Mouse (Mus musculus) liver, embryonic 16.5 days (tissue): ENCODE data around the gene Timm9. TPM values are rescaled to one million over a fixed set of nuclear protein-coding genes. Genes with fewer than 3 reads are reported as not detected.

Source experiments
- ATAC-seq: fragments of 200-750 bp; cut with Nextera tagmentation; 2 replicates; pipeline ENCODE4 v1.8.0; 2017; ENCODE audit warnings: low read depth, mild to moderate bottlenecking, moderate number of reproducible peaks, moderate library complexity
- H3K27ac ChIP-seq: fragments of 300-500 bp; sonication (generic); 2 replicates; pipeline ENCODE4 v1.5.1; 2014; ENCODE audit warnings: mild to moderate bottlenecking, low read length
- H3K27me3 ChIP-seq: fragments of 300-500 bp; sonication (generic); 2 replicates; pipeline ENCODE4 v1.6.1; 2014; ENCODE audit warnings: low read depth, low read length, mixed read lengths; ENCODE audit not compliant: control insufficient read depth, insufficient read depth
- H3K36me3 ChIP-seq: fragments of 300-500 bp; sonication (generic); 2 replicates; pipeline ENCODE4 v1.6.1; 2014; ENCODE audit warnings: mild to moderate bottlenecking; ENCODE audit not compliant: control insufficient read depth, insufficient read depth
- H3K4me1 ChIP-seq: fragments of 300-500 bp; sonication (generic); 2 replicates; pipeline ENCODE4 v1.6.1; 2014; ENCODE audit warnings: low read depth, low read length, mixed read lengths; ENCODE audit not compliant: control insufficient read depth
- H3K4me2 ChIP-seq: fragments of 300-500 bp; sonication (generic); 2 replicates; pipeline ENCODE4 v1.6.1; 2014; ENCODE audit warnings: low read depth, low read length, mixed read lengths
- H3K4me3 ChIP-seq: fragments of 300-500 bp; sonication (generic); 2 replicates; pipeline ENCODE4 v1.5.1; 2014; ENCODE audit warnings: low read depth, mild to moderate bottlenecking, low read length
- H3K9ac ChIP-seq: fragments of 300-500 bp; sonication (generic); 2 replicates; pipeline ENCODE4 v1.6.1; 2014; ENCODE audit warnings: low read depth, low read length
- H3K9me3 ChIP-seq: fragments of 300-500 bp; sonication (generic); replicated peaks from 2 replicates; pipeline ENCODE4 v1.6.1; 2016; ENCODE audit warnings: low read length; ENCODE audit not compliant: control insufficient read depth
- WGBS: fragments of 180-500 bp; shearing (Covaris S2); extraction: QIAGEN DNeasy Blood & Tissue Kit; methylation state at CpG from one replicate; pipeline ENCODE4 v1.1.7; 2014; ENCODE audit not compliant: insufficient replicate concordance; 5-methylcytosine and 5-hydroxymethylcytosine counted together
- polyA plus RNA-seq: library from polyadenylated mRNA; unstranded; fragments of >200 nt; fragmentation: Nextera tagmentation; extraction: Ambion mirVana; gene quantifications from 2 replicates; pipeline ENCODE4 v1.2.1, GENCODE M21; 2015

Timm9 gene
- polyA plus RNA-seq, 1 experiment from 2014 or later: 30.3 TPM

DNA sequence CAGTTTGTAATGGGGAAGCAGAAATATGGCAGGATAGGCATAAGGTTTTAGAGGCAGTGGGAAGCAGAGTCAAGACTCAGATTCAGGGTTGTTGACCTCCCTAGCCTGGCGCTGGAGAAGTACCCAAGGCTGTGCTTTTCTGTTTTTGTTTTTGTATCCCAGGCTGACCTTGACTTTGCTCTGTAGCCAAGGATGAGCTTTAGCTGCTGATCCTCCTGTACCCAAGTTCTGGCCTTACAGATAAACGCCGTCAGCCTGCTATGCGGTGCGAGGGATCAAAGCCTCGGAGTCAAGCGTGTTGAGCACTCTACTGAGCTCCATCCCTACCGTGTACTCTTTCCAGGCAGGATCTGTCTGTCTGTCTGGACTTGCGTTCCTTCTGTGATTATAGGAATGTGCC, 12.3 kb upstream of the Timm9 start:
- 88% methylated on average over 9 of the region's 9 CpGs for WGBS
- ATAC-seq: no peak
- H3K9me3 ChIP-seq: no peaks in the 10 kb centered on the region
- H3K36me3 ChIP-seq: peaks cover 20% of the 10 kb centered on the region
- no peaks in the 10 kb centered on the region for H3K27me3 ChIP-seq
- H3K4me3 ChIP-seq: no peak overlapping the region
- H3K4me1 ChIP-seq: no peaks in the 10 kb centered on the region; the same call in 1 of the 2 replicates
- no peak overlapping the region for H3K9ac ChIP-seq
- no peak overlapping the region for H3K4me2 ChIP-seq
- H3K27ac ChIP-seq: no peak overlapping the region

DNA sequence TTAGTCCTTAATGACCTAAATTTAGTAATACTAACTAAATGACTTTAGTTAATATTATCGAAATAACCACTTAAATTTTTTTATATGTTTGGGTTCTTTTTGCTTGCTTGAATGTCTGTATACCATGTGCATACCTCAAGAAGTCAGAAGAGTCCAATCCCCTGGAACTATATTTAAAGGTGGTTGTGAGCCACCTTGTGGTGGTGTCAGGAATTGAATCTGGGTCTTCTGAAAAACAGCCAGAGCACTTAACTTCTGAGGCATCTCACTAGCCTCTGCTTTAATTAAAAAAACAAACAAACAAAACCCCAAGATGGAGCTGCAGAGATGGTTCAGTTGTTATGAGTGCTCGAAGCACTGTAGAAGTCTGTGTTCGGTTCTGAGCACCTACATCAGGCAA, 11.2 kb upstream of the Timm9 start:
- Histone ChIP-seq H3K9ac (no peak overlapping the region), H3K4me1 (no peaks in the 10 kb centered on the region; the same call in 1 of the 2 replicates), H3K4me2 (no peak overlapping the region), H3K27ac (no peak overlapping the region), H3K9me3 (no peaks in the 10 kb centered on the region), H3K36me3 (peaks cover 26% of the 10 kb centered on the region), H3K27me3 (no peaks in the 10 kb centered on the region), H3K4me3 (no peak overlapping the region)
- 62% methylated on average over 3 of the region's 3 CpGs for WGBS
- ATAC-seq: no peak

DNA sequence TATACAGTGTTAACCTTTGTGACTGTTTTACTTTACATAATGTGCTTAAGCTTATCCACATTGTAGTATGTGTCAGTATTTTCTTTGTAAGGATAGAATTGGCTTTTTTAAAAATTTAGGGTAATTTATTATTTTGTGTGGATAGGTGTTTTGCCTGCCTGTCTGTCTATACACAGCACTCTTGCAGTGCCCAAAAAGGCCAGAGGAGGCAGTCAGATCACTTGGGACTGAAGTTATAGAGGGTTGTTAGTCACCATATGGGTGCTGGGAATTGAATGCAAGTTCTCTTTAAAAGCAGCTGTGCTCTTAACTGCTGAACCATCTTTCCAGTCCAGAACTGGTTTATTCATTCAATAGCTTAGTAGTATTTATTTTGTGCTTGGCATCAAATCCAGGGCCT, 4.7 kb upstream of the Timm9 start:
- no peak overlapping the region for H3K9ac ChIP-seq
- ATAC-seq: no peak
- no peaks in the 10 kb centered on the region for H3K9me3 ChIP-seq
- H3K27ac ChIP-seq: no peak overlapping the region
- H3K4me1 ChIP-seq: peaks cover 6% of the 10 kb centered on the region
- H3K4me2 ChIP-seq: no peak overlapping the region
- no peaks in the 10 kb centered on the region for H3K27me3 ChIP-seq
- H3K4me3 ChIP-seq: no peak overlapping the region
- peaks cover 25% of the 10 kb centered on the region for H3K36me3 ChIP-seq

DNA sequence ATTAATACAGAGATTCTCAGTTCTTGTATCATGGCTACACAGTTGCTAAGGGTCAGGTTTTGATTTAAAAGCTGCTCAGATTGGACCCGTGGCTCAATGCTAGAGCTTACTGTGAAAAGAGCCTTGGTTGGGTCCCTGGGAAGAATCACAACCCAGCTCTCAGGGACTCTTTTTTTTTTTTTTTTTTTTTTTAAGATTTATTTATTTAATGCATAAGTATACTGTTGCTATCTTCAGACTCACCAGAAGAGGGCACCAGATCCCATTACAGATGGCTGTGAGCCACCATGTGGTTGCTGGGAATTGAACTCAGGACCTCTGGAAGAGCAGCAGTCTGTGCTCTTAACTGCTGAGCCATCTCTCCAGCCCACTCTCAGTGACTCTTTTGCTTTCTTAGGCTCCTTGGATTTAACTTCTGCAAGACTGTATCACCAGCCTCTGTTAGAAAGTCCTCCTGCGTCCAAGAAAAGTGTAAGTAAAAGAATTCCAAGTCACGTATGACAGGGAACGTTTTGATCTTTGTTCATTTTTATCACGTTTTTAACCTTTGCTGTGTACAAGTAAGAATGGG, 2.9 kb upstream of the Timm9 start:
- no peak for ATAC-seq
- H3K4me1 ChIP-seq: peaks cover 12% of the 10 kb centered on the region
- H3K9me3 ChIP-seq: no peaks in the 10 kb centered on the region
- no peak overlapping the region for H3K4me3 ChIP-seq
- H3K4me2 ChIP-seq: no peak overlapping the region
- H3K9ac ChIP-seq: no peak overlapping the region
- no peak overlapping the region for H3K27ac ChIP-seq
- H3K36me3 ChIP-seq: peaks cover 25% of the 10 kb centered on the region
- no peaks in the 10 kb centered on the region for H3K27me3 ChIP-seq
- 69% methylated on average over 5 of the region's 5 CpGs for WGBS

- no peaks in the 10 kb centered on the region for H3K27me3 ChIP-seq
- WGBS: 4% methylated on average over 11 of the region's 11 CpGs
- H3K4me1 ChIP-seq: peaks cover 12% of the 10 kb centered on the region
- H3K4me3 ChIP-seq: peak overlapping the region; percentile 97
- H3K9me3 ChIP-seq: no peaks in the 10 kb centered on the region
- peak overlapping the region; percentile 90 for H3K9ac ChIP-seq
- H3K4me2 ChIP-seq: peak overlapping the region; percentile 95
- H3K36me3 ChIP-seq: peaks cover 20% of the 10 kb centered on the region
- H3K27ac ChIP-seq: peak overlapping the region; percentile 31
- ATAC-seq: no peak
Observed at GRCm38 (mm10) chr12:71137686-71138085, 1.2 kb upstream of the Timm9 start.

- WGBS: under 1% methylated on average over 30 of the region's 30 CpGs
- Histone ChIP-seq H3K27me3 (no peaks in the 10 kb centered on the region), H3K36me3 (peaks cover 15% of the 10 kb centered on the region), H3K27ac (peak overlapping the region; percentile 92), H3K4me2 (peak overlapping the region; percentile 98), H3K9me3 (no peaks in the 10 kb centered on the region), H3K9ac (peak overlapping the region; percentile 90), H3K4me3 (peak overlapping the region; percentile 97), H3K4me1 (peaks cover 12% of the 10 kb centered on the region)
- ATAC-seq: peak; percentile 83
Observed at GRCm38 (mm10) chr12:71136974-71137491, 549 bp upstream of the Timm9 start.

DNA sequence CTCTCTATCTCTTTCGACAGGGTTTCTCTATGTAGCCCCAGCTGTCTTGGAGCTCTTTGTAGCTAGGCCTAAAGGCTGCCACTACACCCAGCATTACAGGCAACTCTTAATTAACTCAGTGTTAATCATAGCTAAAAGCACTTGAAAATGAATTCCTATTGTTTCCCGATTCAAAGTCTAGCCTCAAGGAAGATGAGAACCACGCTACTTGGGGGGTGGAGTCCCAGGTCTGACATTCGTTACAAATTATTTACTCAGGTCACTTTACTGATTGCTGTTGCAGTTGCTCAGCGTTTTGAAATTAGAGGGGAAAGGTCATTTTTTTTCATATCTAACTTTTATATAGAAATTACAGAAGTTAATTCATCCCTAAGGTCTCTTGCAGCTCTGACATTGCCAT, 903 bp downstream of the Timm9 start:
- no peak overlapping the region; the same call in 1 of the 2 replicates for H3K27ac ChIP-seq
- WGBS: 7% methylated on average over 5 of the region's 5 CpGs
- H3K9ac ChIP-seq: peak overlapping the region; percentile 20; the same call in 1 of the 2 replicates
- H3K4me1 ChIP-seq: peaks cover 12% of the 10 kb centered on the region
- no peaks in the 10 kb centered on the region for H3K9me3 ChIP-seq
- H3K4me2 ChIP-seq: peak overlapping the region; percentile 98
- H3K27me3 ChIP-seq: no peaks in the 10 kb centered on the region
- peaks cover 8% of the 10 kb centered on the region for H3K36me3 ChIP-seq
- no peak for ATAC-seq
- H3K4me3 ChIP-seq: peak overlapping the region; percentile 97

GRCm38 (mm10) chr12:71123286-71123685, 13.2 kb downstream of the Timm9 start:
- ATAC-seq: no peak
- WGBS: 83% methylated on average over 9 of the region's 9 CpGs
- H3K4me1 ChIP-seq: no peaks in the 10 kb centered on the region
- H3K9me3 ChIP-seq: no peaks in the 10 kb centered on the region
- H3K9ac ChIP-seq: no peak overlapping the region
- H3K4me2 ChIP-seq: no peak overlapping the region
- no peaks in the 10 kb centered on the region for H3K27me3 ChIP-seq
- peaks cover 6% of the 10 kb centered on the region for H3K36me3 ChIP-seq
- no peak overlapping the region for H3K27ac ChIP-seq
- no peak overlapping the region for H3K4me3 ChIP-seq

- no peaks in the 10 kb centered on the region for H3K4me1 ChIP-seq
- no peaks in the 10 kb centered on the region for H3K27me3 ChIP-seq
- no peaks in the 10 kb centered on the region for H3K9me3 ChIP-seq
- no peak for ATAC-seq
- whole genome bisulfite sequencing: 73% methylated on average over 10 of the region's 10 CpGs
- peaks cover 6% of the 10 kb centered on the region for H3K36me3 ChIP-seq
- no peak overlapping the region for H3K4me3 ChIP-seq
- no peak overlapping the region for H3K27ac ChIP-seq
- no peak overlapping the region for H3K4me2 ChIP-seq
- no peak overlapping the region for H3K9ac ChIP-seq
Observed at GRCm38 (mm10) chr12:71122731-71123130, 13.8 kb downstream of the Timm9 start.
